9 mouse cellular contexts compared by ENCODE assay signal in genomic region chr1:42952734-42953481, GRCm38 (mm10). TPM values are rescaled to one million over a fixed set of nuclear protein-coding genes. Genes with fewer than 3 reads are reported as not detected.
DNase-seq lines count a peak whose midpoint lies in the region; ATAC-seq and TF ChIP-seq lines count a peak whose summit lies in the region.
"Had no signal": no experiment of that assay in that cellular context is flagged by ENCODE, and none has a peak within 500 bp of the region (broad histone marks: within the 10 kb centered on the region; RNA-seq: fewer than 3 reads in every experiment).

Gene Gpr45 (plus strand): TSS chr1:42952872.

- H3K4me3 ChIP-seq in hindbrain, postnatal 0 days (ENCODE audit: low read length): peak within 1 kb of the TSS; percentile 58
- peak within 1 kb of the TSS; percentile 82 for H3K4me3 ChIP-seq in limb, embryonic 12.5 days (replicated peaks)
- H3K4me3 ChIP-seq in midbrain, embryonic 16.5 days (ENCODE audit: low read depth, low read length): peak within 1 kb of the TSS; percentile 88

- peak within 1 kb of the TSS; percentile 76 for H3K9ac ChIP-seq in hindbrain, postnatal 0 days (replicated peaks; ENCODE audit: low read length)
- H3K9ac ChIP-seq in limb, embryonic 12.5 days (replicated peaks): peak within 1 kb of the TSS; percentile 95
- peak within 1 kb of the TSS; percentile 97 for H3K9ac ChIP-seq in midbrain, embryonic 16.5 days (ENCODE audit: low read depth, low read length)

- no peaks in the 10 kb centered on the region for H3K4me1 ChIP-seq in hindbrain, postnatal 0 days (ENCODE audit: insufficient read depth, low read length)
- H3K4me1 ChIP-seq in limb, embryonic 12.5 days (replicated peaks): peaks cover 3% of the 10 kb centered on the region
- H3K4me1 ChIP-seq in midbrain, embryonic 16.5 days (ENCODE audit: control insufficient read depth, insufficient read depth, low read length): peaks cover 9% of the 10 kb centered on the region

- intact Hi-C loops in gastrocnemius, postnatal 36 days (cut with DNase I): no loop called here

- DNase-seq in gastrocnemius, postnatal 10 days: peak; percentile 40
- DNase-seq in gastrocnemius, postnatal 36 days: no peak
- DNase-seq in cerebellum, adult 9-10 months: peak; percentile 48
- peak; percentile 39 to 69 for DNase-seq in frontal cortex, adult 2 months (ENCODE audit: extremely low spot score in 1 of 2, low spot score in 1 of 2)
- DNase-seq in hindbrain, postnatal 0 days (ENCODE audit: low spot score): peak; percentile 66
- peak; percentile 52 for DNase-seq in testis, postnatal 10 days (ENCODE audit: low spot score)

- no peaks in the 10 kb centered on the region for H3K36me3 ChIP-seq in hindbrain, postnatal 0 days (ENCODE audit: insufficient read depth, low read length)
- H3K36me3 ChIP-seq in limb, embryonic 12.5 days: no peaks in the 10 kb centered on the region
- no peaks in the 10 kb centered on the region for H3K36me3 ChIP-seq in midbrain, embryonic 16.5 days (ENCODE audit: control insufficient read depth, insufficient read depth, low read length)

- ATAC-seq in hindbrain, postnatal 0 days: peak; percentile 85
- ATAC-seq in limb, embryonic 12.5 days (ENCODE audit: insufficient number of reproducible peaks, insufficient read depth, low FRiP score, low TSS enrichment, low read depth): peak; percentile 84
- ATAC-seq in midbrain, embryonic 16.5 days: peak; percentile 90

- no peak for TF ChIP-seq CTCF in hindbrain, postnatal 0 days (IDR thresholded peaks at IDR 0.05; ENCODE audit: low read depth)

- no peaks in the 10 kb centered on the region for H3K9me3 ChIP-seq in hindbrain, postnatal 0 days (ENCODE audit: low read length)
- no peaks in the 10 kb centered on the region for H3K9me3 ChIP-seq in limb, embryonic 12.5 days
- no peaks in the 10 kb centered on the region for H3K9me3 ChIP-seq in midbrain, embryonic 16.5 days (replicated peaks; ENCODE audit: control insufficient read depth, low read length, poor library complexity, severe bottlenecking)

- H3K4me2 ChIP-seq in hindbrain, postnatal 0 days (ENCODE audit: low read depth, low read length): peak within 1 kb of the TSS; percentile 91
- H3K4me2 ChIP-seq in limb, embryonic 12.5 days: peak within 1 kb of the TSS; percentile 67
- peak within 1 kb of the TSS; percentile 62 for H3K4me2 ChIP-seq in midbrain, embryonic 16.5 days (ENCODE audit: low read length)

- 2% methylated on average over 61 of the region's 71 CpGs for WGBS in hindbrain, postnatal 0 days
- under 1% methylated on average over 69 of the region's 71 CpGs for WGBS in limb, embryonic 12.5 days
- WGBS in midbrain, embryonic 16.5 days: 0% methylated on average over 36 of the region's 71 CpGs

- H3K27me3 ChIP-seq in hindbrain, postnatal 0 days (ENCODE audit: insufficient read depth, low read length): no peaks in the 10 kb centered on the region
- no peaks in the 10 kb centered on the region for H3K27me3 ChIP-seq in limb, embryonic 12.5 days
- H3K27me3 ChIP-seq in midbrain, embryonic 16.5 days (ENCODE audit: control insufficient read depth, insufficient read depth, low read depth, low read length): no peaks in the 10 kb centered on the region

- H3K27ac ChIP-seq in hindbrain, postnatal 0 days: peak within 1 kb of the TSS; percentile 82
- peak within 1 kb of the TSS; percentile 75 for H3K27ac ChIP-seq in limb, embryonic 12.5 days
- peak within 1 kb of the TSS; percentile 92 for H3K27ac ChIP-seq in midbrain, embryonic 16.5 days (ENCODE audit: low read length)

RNA-seq across cellular contexts. Expression of gene Gpr45, which starts in this region (rescaled TPM):
- under 1 TPM; 0.23 to 0.34 TPM for total RNA-seq in gastrocnemius, postnatal 10 days (2021)
- under 1 TPM in 1 of 2 experiments, not detected in 1; 0.20 TPM for total RNA-seq in gastrocnemius, postnatal 36 days (2021)
- polyA plus RNA-seq in frontal cortex, adult 2 months (2012; rRNA removed): 9.7 and 12.4 TPM in 2 replicates
- 14.6 and 19.9 TPM in 2 replicates for total RNA-seq in hindbrain, postnatal 0 days (2014; rRNA removed)
- 8.4 and 10.4 TPM in 2 replicates for polyA plus RNA-seq in hindbrain, postnatal 0 days (2015; fragmentation: Nextera tagmentation; extraction: Ambion mirVana)
- polyA plus RNA-seq in limb, embryonic 12.5 days (2016; fragmentation: Nextera tagmentation; extraction: Ambion mirVana): 12.0 and 13.8 TPM in 2 replicates
- 15.0 and 16.6 TPM in 2 replicates for polyA plus RNA-seq in midbrain, embryonic 16.5 days (2015; fragmentation: Nextera tagmentation; extraction: Ambion mirVana)
- polyA plus RNA-seq: C2C12 had no signal

Comparison
In these comparisons a context has a peak if more than half of its experiments do, and no peak if none do; other contexts are left out.
1. RNA of gene Gpr45 (total RNA-seq): 14.6 to 19.9 TPM in hindbrain, postnatal 0 days; 0.23 to 0.34 TPM in gastrocnemius, postnatal 10 days and 0.20 TPM in gastrocnemius, postnatal 36 days; every median in the first group is over 10 times any median in the second.
2. Peak in DNase-seq in gastrocnemius, postnatal 10 days; RNA of the gene not detected or under 1 TPM.
3. DNase-seq: peak in cerebellum, adult 9-10 months (single experiment), frontal cortex, adult 2 months (2 of 2), hindbrain, postnatal 0 days (single experiment) and testis, postnatal 10 days (single experiment); none in gastrocnemius, postnatal 36 days (0 of 2).
4. Peak in every context shown above with its lines, with median percentiles within 50 percentile points of each other: ATAC-seq, H3K27ac ChIP-seq, H3K4me2 ChIP-seq, H3K4me3 ChIP-seq and H3K9ac ChIP-seq.